Comparison of ENCODE assay signal across 8 mouse cellular contexts in genomic region chr2:167594444-167594934, GRCm38 (mm10). TPM values are rescaled to one million over a fixed set of nuclear protein-coding genes. Genes with fewer than 3 reads are reported as not detected.
DNase-seq lines count a peak whose midpoint lies in the region; ATAC-seq and TF ChIP-seq lines count a peak whose summit lies in the region.

No protein-coding gene starts in this region.

- H3K27ac ChIP-seq in heart, embryonic 10.5 days: peak overlapping the region; percentile 77
- peak overlapping the region; percentile 93 for H3K27ac ChIP-seq in kidney, embryonic 16.5 days (ENCODE audit: low read length)
- peak overlapping the region; percentile 78 for H3K27ac ChIP-seq in limb, embryonic 14.5 days (replicated peaks; ENCODE audit: low read depth, low read length)

- 35% methylated on average over 10 of the region's 10 CpGs for WGBS in heart, embryonic 10.5 days
- 15% methylated on average over 10 of the region's 10 CpGs for WGBS in kidney, embryonic 16.5 days
- WGBS in limb, embryonic 14.5 days: 13% methylated on average over 10 of the region's 10 CpGs

- H3K27me3 ChIP-seq in heart, embryonic 10.5 days (ENCODE audit: insufficient read depth, poor library complexity, severe bottlenecking): peaks cover 5% of the 10 kb centered on the region
- H3K27me3 ChIP-seq in kidney, embryonic 16.5 days (ENCODE audit: insufficient read depth, low read length): no peaks in the 10 kb centered on the region
- no peaks in the 10 kb centered on the region for H3K27me3 ChIP-seq in limb, embryonic 14.5 days (ENCODE audit: control insufficient read depth, insufficient read depth, low read length)

- peak; percentile 60 for ATAC-seq in kidney, embryonic 16.5 days (ENCODE audit: low FRiP score, low TSS enrichment)
- peak; percentile 21; the same call in 1 of the 2 replicates for ATAC-seq in limb, embryonic 14.5 days (ENCODE audit: low FRiP score, low read depth)
- ATAC-seq in erythroblast, adult 5-6 weeks (replicated peaks; ENCODE audit: low FRiP score, poor library complexity, severe bottlenecking): no peak

- no peaks in the 10 kb centered on the region for H3K36me3 ChIP-seq in heart, embryonic 10.5 days
- no peaks in the 10 kb centered on the region for H3K36me3 ChIP-seq in kidney, embryonic 16.5 days (ENCODE audit: insufficient read depth, low read length)
- H3K36me3 ChIP-seq in limb, embryonic 14.5 days (ENCODE audit: control insufficient read depth, insufficient read depth, low read length): no peaks in the 10 kb centered on the region

- no peaks in the 10 kb centered on the region for H3K9me3 ChIP-seq in heart, embryonic 10.5 days
- H3K9me3 ChIP-seq in kidney, embryonic 16.5 days (ENCODE audit: low read length): no peaks in the 10 kb centered on the region
- no peaks in the 10 kb centered on the region for H3K9me3 ChIP-seq in limb, embryonic 14.5 days (ENCODE audit: control insufficient read depth, low read length)

- no peak for TF ChIP-seq POLR2A in limb, embryonic 14.5 days (IDR thresholded peaks at IDR 0.05; ENCODE audit: borderline replicate concordance, extremely low read depth, insufficient read depth, insufficient read length)

- no peak overlapping the region for H3K4me2 ChIP-seq in kidney, embryonic 16.5 days (replicated peaks; ENCODE audit: low read depth, low read length)
- 0 out of 2 replicates have a peak overlapping the region, but pooled peaks have one; percentile 16 for H3K4me2 ChIP-seq in limb, embryonic 14.5 days (replicated peaks; ENCODE audit: low read depth, low read length, severe bottlenecking)

- peak; percentile 56 for DNase-seq in embryo, embryonic 10 days (ENCODE audit: low spot score)
- DNase-seq in embryo, embryonic 9.5 days (ENCODE audit: extremely low spot score): no peak
- DNase-seq in embryo, embryonic 11 days: peak; percentile 44
- DNase-seq in heart, embryonic 10.5 days (ENCODE audit: low spot score): no peak
- DNase-seq in limb, embryonic 14.5 days (ENCODE audit: low spot score): peak; percentile 90
- peak; percentile 92 for DNase-seq in ovary, adult 18-20 months (ENCODE audit: low spot score)

- H3K4me3 ChIP-seq in heart, embryonic 10.5 days: no peak overlapping the region
- no peak overlapping the region for H3K4me3 ChIP-seq in kidney, embryonic 16.5 days (ENCODE audit: low read length)
- H3K4me3 ChIP-seq in limb, embryonic 14.5 days (replicated peaks; ENCODE audit: low read length): no peak overlapping the region

- 0 out of 2 replicates have a peak overlapping the region, but pooled peaks have one; percentile 34 for H3K9ac ChIP-seq in kidney, embryonic 16.5 days (replicated peaks; ENCODE audit: low read length)
- H3K9ac ChIP-seq in limb, embryonic 14.5 days (ENCODE audit: low read depth, low read length, severe bottlenecking): no peak overlapping the region

- peaks cover 47% of the 10 kb centered on the region for H3K4me1 ChIP-seq in heart, embryonic 10.5 days
- peaks cover 56% of the 10 kb centered on the region for H3K4me1 ChIP-seq in kidney, embryonic 16.5 days (ENCODE audit: insufficient read depth, low read length)
- H3K4me1 ChIP-seq in limb, embryonic 14.5 days (ENCODE audit: control insufficient read depth, insufficient read depth, low read length): peaks cover 53% of the 10 kb centered on the region

RNA-seq across cellular contexts. Expression of gene Ube2v1, which starts 37.4 kb away (rescaled TPM):
- polyA plus RNA-seq in heart, embryonic 10.5 days (2016; fragmentation: Nextera tagmentation; extraction: Ambion mirVana): 312 and 332 TPM in 2 replicates
- polyA plus RNA-seq in kidney, embryonic 16.5 days (2015; fragmentation: Nextera tagmentation; extraction: Ambion mirVana): 319 and 338 TPM in 2 replicates
- polyA plus RNA-seq in limb, embryonic 14.5 days (2012; rRNA removed): 137 and 158 TPM in 2 replicates
- 269 and 270 TPM in 2 replicates for polyA plus RNA-seq in limb, embryonic 14.5 days (2014; fragmentation: Nextera tagmentation; extraction: Ambion mirVana)
- total RNA-seq in erythroblast, adult 5-6 weeks (2015; ENCODE audit: low replicate concordance): 134 and 176 TPM in 2 replicates
- 150 and 202 TPM in 2 replicates for total RNA-seq in erythroblast, adult 5-6 weeks (2017; ENCODE audit: low replicate concordance)

RNA-seq across cellular contexts. Expression of gene Snai1, which starts 56.5 kb away (rescaled TPM):
- 21.8 and 42.2 TPM in 2 replicates for polyA plus RNA-seq in heart, embryonic 10.5 days (2016; fragmentation: Nextera tagmentation; extraction: Ambion mirVana)
- polyA plus RNA-seq in kidney, embryonic 16.5 days (2015; fragmentation: Nextera tagmentation; extraction: Ambion mirVana): 40.8 and 49.3 TPM in 2 replicates
- 123 and 187 TPM in 2 replicates for polyA plus RNA-seq in limb, embryonic 14.5 days (2012; rRNA removed)
- polyA plus RNA-seq in limb, embryonic 14.5 days (2014; fragmentation: Nextera tagmentation; extraction: Ambion mirVana): 67.9 and 69.1 TPM in 2 replicates
- not detected in 2 replicates for total RNA-seq in erythroblast, adult 5-6 weeks (2015; ENCODE audit: low replicate concordance)
- total RNA-seq in erythroblast, adult 5-6 weeks (2017; ENCODE audit: low replicate concordance): 0.70 TPM in 1 of 2 replicates, not detected in the other

Comparison
In these comparisons a context has a peak if more than half of its experiments do, and no peak if none do; other contexts are left out.
1. DNase-seq: peak in embryo, embryonic 10 days (single experiment), embryo, embryonic 11 days (single experiment), limb, embryonic 14.5 days (single experiment) and ovary, adult 18-20 months (single experiment); none in embryo, embryonic 9.5 days (single experiment) and heart, embryonic 10.5 days (single experiment).
2. Peak in every context shown above with its lines, with median percentiles within 50 percentile points of each other: H3K27ac ChIP-seq.